Mouse (Mus musculus) urinary bladder, postnatal 25 days (tissue): ENCODE data around the gene C2cd3.

Source experiments
- DNase-seq: peaks from one replicate; pipeline ENCODE4 v3.0.0; 2022; ENCODE audit warnings: low spot score

C2cd3 gene

GRCm38 (mm10) chr7:100402715-100403114 lies 30.7 kb downstream of the C2cd3 start:
- no peak for DNase-seq

DNA sequence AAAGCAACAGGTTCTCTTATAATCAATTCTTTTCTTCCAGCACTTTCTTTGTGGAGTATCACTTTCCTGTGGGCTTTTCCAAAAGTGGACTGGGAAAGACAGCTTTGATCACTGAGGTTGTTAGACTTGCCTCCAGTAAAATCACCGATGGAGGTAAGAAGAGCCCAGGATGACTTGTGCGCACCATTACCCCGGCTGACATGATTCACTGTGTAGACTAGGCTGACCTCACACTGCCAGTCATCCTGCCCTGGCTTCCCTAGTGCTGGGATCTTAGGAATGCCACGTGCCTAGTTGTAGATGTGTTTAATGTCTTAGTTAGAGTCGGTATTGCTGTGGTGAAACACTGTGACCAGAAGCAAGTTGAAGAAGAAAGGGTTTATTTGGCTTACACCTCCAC lies 35.6 kb downstream of the C2cd3 start:
- DNase-seq, result no peak

- DNase-seq, result no peak
These were observed 36.7 kb downstream of the C2cd3 start for GRCm38 (mm10) chr7:100408684-100409083.

- no peak for DNase-seq
These were observed 53.8 kb downstream of the C2cd3 start for GRCm38 (mm10) chr7:100425795-100426194.

GRCm38 (mm10) chr7:100429102-100429501 lies 57.1 kb downstream of the C2cd3 start:
- peak; percentile 47 for DNase-seq

DNA sequence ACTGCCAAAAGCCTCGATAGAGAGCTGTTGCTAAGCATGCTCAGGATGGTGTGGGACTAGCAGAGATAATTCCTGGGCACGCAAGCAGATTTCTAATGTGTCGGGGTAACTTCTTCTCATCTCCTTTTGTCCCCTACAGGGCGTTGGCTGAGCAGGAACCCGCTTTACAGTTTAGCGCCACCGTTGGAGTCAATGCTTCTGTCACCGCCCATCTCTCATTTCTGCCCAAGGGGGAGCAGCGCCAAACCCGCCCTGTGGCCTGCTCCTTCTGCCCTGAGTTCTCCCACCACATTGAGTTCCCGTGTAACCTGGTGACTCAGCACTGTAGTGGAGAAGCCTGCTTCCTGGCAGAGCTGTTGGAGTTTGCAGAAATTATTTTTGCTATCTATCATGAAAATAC lies 57.9 kb downstream of the C2cd3 start:
- no peak for DNase-seq

DNA sequence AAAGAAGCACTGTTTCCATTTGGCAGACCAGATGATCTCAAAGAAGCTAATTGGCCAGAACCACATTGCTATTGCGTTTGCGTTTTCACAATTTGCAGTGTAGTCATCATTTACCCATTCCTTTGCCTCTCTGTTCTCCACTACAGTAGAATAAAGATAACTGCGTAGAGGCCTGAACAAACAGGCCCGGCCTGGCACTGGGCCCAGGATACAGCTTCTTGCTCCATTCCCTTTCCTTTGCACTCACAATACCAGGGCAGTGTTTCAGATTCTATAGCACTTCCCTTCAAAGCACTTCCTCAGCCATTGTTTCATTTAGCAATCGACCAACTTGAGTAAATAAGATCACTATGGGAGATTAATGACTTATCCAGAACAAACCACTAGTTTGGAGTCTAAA lies 59.1 kb downstream of the C2cd3 start:
- DNase-seq, result peak; percentile 46

DNA sequence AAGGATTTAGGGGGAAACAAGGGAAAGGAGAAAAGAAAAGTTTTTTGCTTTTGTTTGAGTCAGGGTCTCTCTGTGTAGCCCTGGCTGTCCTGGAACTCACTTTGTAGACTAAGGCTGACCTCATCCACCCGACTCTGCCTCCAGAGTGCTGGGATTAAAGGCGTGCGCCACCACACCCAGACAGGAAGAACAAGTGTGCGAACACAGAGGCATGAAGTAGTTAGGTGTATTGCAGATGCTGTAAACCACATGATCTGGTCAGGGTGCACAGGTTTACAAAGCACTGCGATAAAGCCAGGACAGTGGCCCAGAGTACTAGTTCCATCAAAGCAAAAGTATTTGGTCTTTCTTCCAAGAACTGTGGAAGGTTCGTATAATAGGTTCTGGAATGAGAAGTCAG lies 61.3 kb downstream of the C2cd3 start:
- no peak for DNase-seq

DNA sequence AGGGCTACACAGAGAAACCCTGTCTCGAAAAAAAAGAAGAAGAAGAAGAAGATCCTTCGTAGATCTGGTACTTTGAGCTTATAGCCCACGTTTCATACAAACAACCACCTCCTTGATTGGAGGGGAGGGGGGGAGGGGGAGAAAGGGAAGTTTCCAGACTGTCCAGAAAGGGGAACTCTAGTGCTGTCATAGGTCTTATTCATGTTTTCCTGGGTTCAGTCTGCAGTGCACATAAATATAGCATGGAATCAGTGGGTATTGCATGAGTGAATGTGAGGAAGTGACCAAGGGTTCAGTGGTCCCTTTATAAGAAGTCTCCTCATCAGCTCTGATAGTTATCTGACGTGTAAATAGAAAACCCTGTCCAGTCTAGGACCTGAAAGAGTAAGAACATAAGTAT lies 71.7 kb downstream of the C2cd3 start:
- no peak for DNase-seq

DNA sequence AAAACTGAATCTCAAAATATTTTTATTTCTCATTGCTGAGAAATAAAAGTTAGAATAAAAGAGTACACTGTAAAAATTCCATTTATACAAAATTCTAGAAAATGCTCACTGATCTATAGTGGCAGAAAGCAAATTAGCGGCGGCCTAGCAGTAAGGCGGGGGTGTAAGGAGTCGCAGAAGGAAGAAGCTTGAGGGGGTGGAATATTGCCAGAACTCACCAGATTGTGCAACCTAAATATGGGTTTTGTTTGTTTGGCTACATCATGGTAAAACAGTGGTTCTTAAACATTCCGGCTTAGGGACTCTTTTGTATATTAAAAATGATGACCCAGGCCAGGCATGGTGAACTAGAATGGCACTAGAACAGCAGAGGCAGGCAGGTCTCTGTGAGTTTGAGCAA lies 74.2 kb downstream of the C2cd3 start:
- no peak for DNase-seq

GRCm38 (mm10) chr7:100448530-100448929 lies 76.5 kb downstream of the C2cd3 start:
- DNase-seq, result no peak

- DNase-seq, result no peak
These were observed 77.0 kb downstream of the C2cd3 start for GRCm38 (mm10) chr7:100448985-100449384.

DNA sequence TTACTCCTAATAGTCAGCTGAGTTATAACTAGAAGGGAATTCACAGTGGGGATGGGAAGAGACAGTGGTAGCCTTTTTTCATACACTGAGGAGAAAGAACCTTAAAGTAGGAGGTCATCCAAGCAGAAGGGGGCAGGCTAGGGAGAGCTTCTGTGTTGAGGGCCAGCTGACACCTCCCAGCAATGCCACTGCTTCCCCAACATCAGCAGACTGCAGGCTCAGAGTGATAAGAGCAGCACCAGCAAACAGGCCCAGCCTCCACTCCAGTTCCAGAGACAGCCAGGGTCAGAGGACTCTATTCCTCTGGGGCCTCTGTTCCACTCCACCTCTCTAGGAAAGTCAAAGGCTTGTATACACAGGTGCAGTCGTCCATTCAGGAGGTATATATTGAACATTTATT lies 86.1 kb downstream of the C2cd3 start:
- no peak for DNase-seq

DNA sequence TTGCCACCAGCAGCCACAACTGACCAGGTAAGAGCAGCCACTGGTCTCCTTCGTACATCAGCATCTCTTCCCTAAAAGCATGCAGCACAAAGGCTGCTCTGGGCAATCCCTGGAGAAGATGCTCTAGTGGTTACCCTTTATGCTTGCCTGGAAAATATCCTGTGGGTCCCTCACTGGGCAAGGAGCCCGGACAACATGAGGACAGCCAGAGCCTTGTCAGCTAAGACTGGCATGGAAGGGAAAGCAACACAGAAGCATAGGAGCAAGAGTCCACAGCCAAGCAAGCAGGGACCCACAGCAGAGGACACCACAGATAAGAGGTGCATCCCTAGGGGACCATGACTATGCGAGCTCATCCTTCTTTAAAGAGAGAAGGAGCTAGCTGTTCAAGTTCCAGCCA lies 87.8 kb downstream of the C2cd3 start:
- no peak for DNase-seq

DNA sequence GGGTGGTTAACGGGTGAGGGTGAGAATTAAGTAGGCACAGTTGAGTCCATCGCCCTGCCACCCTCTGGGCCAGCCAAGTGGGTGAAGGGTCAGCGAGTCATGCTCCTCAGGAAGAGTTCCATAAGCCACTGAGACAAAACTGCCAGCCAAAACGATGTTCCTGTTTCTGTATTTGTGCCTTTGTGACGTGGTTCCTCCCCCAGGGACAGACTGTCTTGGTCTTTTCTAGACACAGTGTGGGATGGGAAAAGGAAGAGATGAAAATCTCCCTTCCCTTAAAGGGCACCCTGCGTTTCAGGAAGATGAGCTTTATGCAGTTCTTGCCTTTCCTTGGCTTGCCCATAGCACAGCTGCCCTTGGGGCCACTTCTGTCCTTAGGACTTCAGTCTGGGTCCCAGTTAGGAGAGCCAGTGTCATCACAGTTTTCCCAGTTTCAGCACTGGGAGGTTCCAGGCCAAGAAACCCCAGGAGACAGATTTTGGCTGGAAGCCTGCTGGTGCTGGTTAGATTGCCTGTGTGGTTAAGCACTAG lies 89.7 kb downstream of the C2cd3 start:
- DNase-seq, result peak; percentile 31

DNA sequence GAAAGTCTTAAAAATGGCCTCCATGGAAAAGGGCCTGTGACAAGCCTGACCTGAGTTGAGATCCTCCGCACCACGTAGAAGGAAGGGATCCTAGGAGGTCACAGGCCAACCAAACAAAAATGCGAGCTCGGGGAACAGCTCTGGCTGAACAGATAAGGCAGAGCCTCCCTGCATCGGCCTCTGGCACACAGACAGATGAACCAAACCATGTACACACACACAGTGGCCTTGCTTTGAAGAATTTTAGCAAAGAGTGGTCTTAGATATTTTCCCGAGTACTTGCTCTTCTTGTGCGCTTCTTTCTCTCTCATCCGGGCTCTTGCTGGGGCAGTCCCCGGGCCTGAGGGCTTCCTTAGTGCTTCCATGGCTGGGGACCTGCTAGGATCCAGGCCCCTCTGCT lies 91.2 kb downstream of the C2cd3 start:
- DNase-seq, result no peak

- no peak for DNase-seq
These were observed 91.7 kb downstream of the C2cd3 start for GRCm38 (mm10) chr7:100463757-100464156.

DNA sequence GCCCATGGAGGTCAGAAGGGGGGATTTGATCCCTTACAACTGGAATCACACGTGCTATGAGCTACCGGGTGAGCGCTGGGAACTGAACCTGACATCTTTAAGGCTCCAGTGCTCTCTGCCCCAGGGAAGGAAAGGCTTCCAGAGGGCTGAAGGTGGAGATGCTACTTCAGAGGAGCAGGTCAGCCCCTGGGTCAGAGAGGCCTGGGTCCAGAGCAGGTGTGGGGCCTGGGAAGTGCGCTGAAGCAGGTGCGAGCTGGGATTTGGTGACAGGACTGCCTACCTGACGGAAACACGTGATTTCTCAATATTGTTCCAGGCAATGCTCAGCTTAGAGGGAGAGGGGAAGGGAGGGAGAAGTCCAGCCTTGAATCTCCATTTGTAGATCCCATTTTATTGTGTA lies 92.2 kb downstream of the C2cd3 start:
- DNase-seq, result no peak

DNA sequence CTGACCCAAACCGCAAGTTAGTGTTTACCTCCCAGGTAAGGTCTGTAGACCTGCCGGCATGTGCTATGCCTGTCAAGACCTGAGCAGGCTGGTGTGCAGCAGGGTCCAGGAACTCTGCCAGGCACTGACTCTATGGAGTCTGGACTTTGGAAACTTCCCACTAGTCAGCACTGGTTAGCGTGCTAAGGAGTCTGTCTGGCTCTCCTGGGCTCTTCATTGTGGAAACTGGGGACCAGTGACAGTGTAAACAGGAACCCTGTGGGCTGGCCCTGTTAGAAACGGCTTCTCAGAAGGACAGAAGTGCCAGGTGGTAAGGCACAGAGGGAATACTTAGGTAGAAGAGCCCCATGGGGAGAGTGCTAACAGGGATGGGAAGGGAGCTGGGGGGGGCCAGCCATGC lies 93.2 kb downstream of the C2cd3 start:
- DNase-seq, result peak; percentile 31

- DNase-seq, result peak; percentile 81
These were observed 93.8 kb downstream of the C2cd3 start for GRCm38 (mm10) chr7:100465656-100466309.

- no peak for DNase-seq
These were observed 94.9 kb downstream of the C2cd3 start for GRCm38 (mm10) chr7:100466781-100467510.

- no peak for DNase-seq
These were observed 96.7 kb downstream of the C2cd3 start for GRCm38 (mm10) chr7:100468761-100469160.

GRCm38 (mm10) chr7:100469502-100469901 lies 97.5 kb downstream of the C2cd3 start:
- no peak for DNase-seq
